Mouse (Mus musculus): ENCODE measurements around the gene Rab5if.

DNA sequence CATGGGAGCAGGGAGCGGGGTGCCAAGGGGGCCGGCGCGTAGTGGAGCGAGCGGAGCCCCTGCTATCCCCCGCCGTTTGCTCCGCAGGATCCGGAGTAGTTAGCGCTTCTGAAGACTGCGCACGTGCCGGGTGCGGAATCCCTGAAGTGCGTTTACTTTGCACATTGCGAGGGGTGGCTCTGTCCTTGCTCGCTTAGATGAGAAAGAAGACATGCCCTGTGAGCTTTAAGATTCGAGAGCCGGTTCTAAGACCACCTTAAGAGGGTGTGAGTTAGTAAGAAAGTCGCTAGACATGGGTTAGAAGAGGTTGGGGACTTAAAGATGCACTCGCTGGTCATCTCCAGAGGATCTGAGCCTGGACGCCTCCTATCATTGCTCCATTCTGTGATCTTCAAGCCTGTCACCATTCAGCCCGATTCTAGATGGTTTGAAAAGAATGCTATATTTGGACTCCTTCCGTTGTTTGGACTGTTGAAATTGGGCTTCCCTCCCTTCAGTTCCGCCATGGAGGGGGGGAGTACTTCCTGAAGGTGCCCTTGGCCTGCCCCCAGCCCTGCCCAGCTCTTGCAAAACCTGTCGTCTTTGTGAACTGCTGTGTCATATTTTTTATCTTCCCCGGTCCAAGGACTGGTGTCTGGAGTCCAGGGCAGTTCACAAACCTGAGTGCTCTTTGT lies 696 bp downstream of the Rab5if start:
- TF ChIP-seq CTCF (IDR thresholded peaks at IDR 0.05; ENCODE audit: borderline replicate concordance, control insufficient read depth, extremely low read depth, insufficient read depth, low read length, poor library complexity) (no peak), POLR2A (IDR thresholded peaks at IDR 0.05; ENCODE audit: control insufficient read depth, extremely low read depth, insufficient read depth, low read length, poor library complexity) (no peak)
